Mouse (Mus musculus) kidney, postnatal 14 days (tissue): Measurements from ENCODE around the gene H2-Aa.

Source experiments
- DNase-seq: peaks from one replicate; pipeline ENCODE4 v3.0.0; 2022; ENCODE audit warnings: mixed read lengths

H2-Aa gene

GRCm38 (mm10) chr17:34260551-34260950 is 27.1 kb downstream of the H2-Aa start:
- no peak for DNase-seq

- DNase-seq, result peak; percentile 85
Measured at GRCm38 (mm10) chr17:34257594-34258375, 29.8 kb downstream of the H2-Aa start, which contains the start of gene H2-Ab1. Gene H2-Ab1 (plus strand): TSS chr17:34257689.

GRCm38 (mm10) chr17:34256501-34256900 is 31.1 kb downstream of the H2-Aa start:
- no peak for DNase-seq

GRCm38 (mm10) chr17:34251666-34252065 is 36.0 kb downstream of the H2-Aa start:
- DNase-seq, result no peak

GRCm38 (mm10) chr17:34249878-34250277 is 37.7 kb downstream of the H2-Aa start:
- peak; percentile 60 for DNase-seq

DNA sequence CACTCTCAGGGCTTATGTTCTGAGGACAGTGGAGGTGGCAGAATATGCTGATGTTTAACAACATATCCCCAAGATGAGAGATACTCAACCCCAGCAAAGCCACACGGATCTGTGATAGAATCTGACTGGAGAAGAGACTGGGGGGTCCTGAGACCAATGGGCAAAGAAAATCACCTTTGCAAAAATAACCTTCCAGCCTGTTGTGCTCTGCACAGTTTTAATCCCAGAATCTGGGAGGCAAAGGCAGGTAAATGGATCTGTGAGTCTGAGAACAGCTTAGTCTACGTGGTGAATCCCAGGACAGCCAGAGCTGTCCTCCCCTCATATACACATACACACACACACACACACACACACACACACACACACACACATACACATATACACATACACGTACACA is 38.3 kb downstream of the H2-Aa start:
- no peak for DNase-seq

GRCm38 (mm10) chr17:34248764-34249163 is 38.9 kb downstream of the H2-Aa start:
- DNase-seq, result no peak

DNA sequence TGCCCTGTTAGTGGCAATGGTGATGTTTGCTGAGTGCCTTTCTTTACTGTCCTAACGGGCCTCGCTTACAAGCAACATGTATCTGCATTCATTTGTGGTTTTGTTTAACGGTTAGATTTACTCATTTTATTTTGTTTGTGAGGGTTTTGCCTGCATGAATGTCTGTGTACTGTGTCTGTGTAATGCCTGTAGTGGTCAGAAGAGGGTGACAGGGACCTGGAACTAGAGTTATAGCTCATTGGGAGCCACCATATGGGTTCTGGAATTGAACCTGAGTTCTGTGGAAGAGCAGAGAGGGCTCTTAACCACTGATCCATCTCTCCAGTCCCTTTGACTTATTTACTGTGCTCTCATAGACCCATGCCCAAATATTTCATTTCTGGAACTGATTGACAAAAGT is 40.6 kb downstream of the H2-Aa start:
- DNase-seq, result no peak

DNA sequence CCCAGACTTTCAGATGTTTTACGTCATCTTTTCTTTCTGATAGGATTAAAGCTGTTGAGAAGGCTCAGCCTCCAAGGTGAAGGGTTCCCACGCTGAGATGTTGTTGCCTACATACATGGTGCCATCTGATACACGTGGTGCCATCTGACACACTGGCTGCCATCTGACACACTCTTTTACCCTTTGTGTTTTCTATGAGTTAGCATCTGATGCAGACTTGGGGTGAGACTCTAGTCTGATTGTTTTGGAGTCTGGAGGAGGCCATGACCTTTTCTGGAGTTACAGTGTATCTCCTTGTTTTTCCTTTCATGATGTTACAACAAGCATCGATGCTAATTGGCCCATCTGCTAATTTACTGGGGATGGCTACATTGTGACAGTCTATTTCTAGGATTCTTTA is 43.0 kb downstream of the H2-Aa start:
- no peak for DNase-seq

GRCm38 (mm10) chr17:34240916-34241315 is 46.7 kb downstream of the H2-Aa start:
- no peak for DNase-seq

- no peak for DNase-seq
Measured at GRCm38 (mm10) chr17:34240366-34240765, 47.3 kb downstream of the H2-Aa start.

DNA sequence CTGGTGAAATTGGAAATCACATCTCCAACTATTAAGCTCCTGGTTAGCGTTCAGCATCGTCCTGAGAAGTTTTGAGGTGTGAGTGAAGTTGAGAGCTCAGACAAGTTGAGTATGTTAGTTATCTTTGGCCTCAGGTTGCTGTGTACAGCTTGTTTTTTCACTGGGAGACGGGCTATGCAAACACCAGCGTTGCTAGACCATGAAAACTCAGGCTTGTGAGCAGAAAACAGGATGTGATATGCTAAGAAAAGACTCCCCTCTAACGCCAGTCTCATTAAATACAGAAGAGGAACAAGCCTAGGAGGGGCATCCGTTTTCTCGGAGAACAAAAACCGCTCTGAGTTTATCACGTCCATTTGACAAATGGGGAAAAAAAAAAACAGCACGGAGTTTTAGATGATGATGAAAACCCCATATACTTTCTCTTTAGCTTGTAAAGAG is 48.0 kb downstream of the H2-Aa start:
- no peak for DNase-seq

GRCm38 (mm10) chr17:34238706-34239105 is 48.9 kb downstream of the H2-Aa start, which contains the start of gene H2-Ob:
Gene H2-Ob (plus strand): TSS chr17:34238903.
- peak; percentile 73 for DNase-seq

- no peak for DNase-seq
Measured at GRCm38 (mm10) chr17:34237741-34238140, 49.9 kb downstream of the H2-Aa start.

DNA sequence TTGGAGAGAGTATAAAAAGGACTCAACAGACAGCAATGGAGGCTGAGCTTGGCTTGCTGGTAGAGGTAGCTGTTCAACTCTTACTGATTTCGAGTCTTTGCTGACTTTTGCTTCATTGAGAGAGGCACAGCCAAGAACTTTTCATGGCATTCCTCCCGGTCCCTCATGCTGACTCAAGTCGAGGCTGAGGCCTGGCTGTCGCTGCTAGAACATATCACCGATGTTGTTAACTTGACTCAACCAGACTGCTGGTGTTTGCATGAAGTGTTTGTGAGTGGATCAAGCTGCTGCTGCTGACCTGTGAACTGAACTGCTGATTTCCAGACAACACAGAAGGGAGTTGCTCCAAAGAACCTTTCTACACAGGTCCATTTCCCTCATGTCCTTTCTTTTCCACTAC is 50.9 kb downstream of the H2-Aa start:
- DNase-seq, result no peak

- DNase-seq, result peak; percentile 81
Measured at GRCm38 (mm10) chr17:34234926-34235325, 52.7 kb downstream of the H2-Aa start.
